Mouse (Mus musculus) left cerebral cortex, adult 18-20 months (tissue): ENCODE measurements around the gene Zbtb44. TPM values are rescaled to one million over a fixed set of nuclear protein-coding genes. Genes with fewer than 3 reads are reported as not detected.

Source experiments
- DNase-seq, 2 experiments: peaks; one replicate each; pipeline ENCODE4 v3.0.0; 2021 to 2022; ENCODE audit warnings: low spot score in 2 of 2, mixed read lengths in 1 of 2
- total RNA-seq, 2 experiments: library from RNA; stranded (reverse); gene quantifications; 2 replicates each; pipeline ENCODE4 v1.2.3; 2021

The Zbtb44 gene
- total RNA-seq, 2 experiments from 2014 or later: 41.3 to 43.5 TPM

GRCm38 (mm10) chr9:31058723-31059122 is 28.3 kb downstream of the Zbtb44 start:
- no peak for DNase-seq

- DNase-seq: no peak
Observed at GRCm38 (mm10) chr9:31070706-31071105, 40.3 kb downstream of the Zbtb44 start.

DNA sequence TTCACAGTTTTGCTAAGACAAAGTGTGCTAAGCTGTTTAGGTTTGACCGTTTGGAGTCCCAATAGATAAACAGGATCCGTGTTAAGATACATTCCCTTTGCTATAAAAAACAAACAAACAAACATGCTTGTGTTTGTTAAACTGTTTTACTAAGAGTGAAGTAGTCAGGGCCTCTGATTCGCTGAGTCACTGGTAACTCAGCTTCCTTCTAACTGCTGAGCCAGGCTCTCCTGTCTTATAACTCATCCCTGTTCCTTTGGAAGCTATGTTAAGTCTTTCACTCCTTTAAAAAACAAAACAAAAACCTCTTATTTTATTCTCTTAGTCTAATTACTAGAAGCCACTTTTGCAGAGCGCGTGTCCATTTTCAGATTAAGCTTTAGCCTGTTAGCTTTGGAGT is 41.8 kb downstream of the Zbtb44 start:
- DNase-seq: no peak

DNA sequence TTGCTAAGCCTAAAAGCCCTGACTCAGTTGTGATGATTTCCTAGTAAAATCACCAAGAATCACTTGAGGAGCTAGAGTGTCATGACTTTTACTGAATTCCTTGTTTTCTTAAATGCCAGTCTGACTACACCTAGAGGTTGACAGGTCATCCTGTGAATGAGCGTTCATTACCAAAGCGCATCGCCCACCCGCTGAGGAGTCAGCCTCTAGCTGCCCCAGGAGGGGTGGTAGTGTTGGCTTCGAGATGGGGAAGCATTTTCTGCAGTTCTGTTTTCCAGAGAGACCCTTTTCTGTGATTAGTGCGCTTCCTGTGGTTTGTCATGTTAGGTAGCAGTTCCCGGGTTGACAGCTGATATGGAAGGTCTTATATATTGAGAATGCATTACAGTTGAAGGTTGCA is 43.4 kb downstream of the Zbtb44 start:
- no peak for DNase-seq

- DNase-seq: no peak
Observed at GRCm38 (mm10) chr9:31074836-31075235, 44.4 kb downstream of the Zbtb44 start.

- no peak for DNase-seq
Observed at GRCm38 (mm10) chr9:31080726-31081125, 50.3 kb downstream of the Zbtb44 start.

- DNase-seq: peak; percentile 80 to 84
Observed at GRCm38 (mm10) chr9:31082054-31082666, 51.7 kb downstream of the Zbtb44 start.

- no peak for DNase-seq
Observed at GRCm38 (mm10) chr9:31082771-31083170, 52.3 kb downstream of the Zbtb44 start.

DNA sequence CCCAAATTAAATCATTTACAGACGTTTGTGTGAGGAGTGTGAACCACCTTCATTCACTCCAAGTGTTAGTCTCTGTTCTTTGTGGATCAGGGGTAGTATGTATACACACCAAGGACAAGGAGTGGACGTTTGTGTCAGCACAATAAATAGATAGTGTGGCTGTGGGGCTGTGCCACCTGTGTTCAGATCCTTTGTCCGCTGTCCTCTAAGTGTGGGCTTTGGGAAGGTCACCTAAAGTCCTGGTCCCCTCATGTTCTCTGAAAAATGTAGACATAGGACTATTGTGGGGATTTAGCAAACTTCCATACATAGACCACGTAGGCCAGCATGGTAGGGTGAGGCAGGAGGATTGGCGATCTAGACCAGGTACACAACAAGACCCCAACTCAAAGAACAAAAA is 55.1 kb downstream of the Zbtb44 start:
- DNase-seq: no peak

DNA sequence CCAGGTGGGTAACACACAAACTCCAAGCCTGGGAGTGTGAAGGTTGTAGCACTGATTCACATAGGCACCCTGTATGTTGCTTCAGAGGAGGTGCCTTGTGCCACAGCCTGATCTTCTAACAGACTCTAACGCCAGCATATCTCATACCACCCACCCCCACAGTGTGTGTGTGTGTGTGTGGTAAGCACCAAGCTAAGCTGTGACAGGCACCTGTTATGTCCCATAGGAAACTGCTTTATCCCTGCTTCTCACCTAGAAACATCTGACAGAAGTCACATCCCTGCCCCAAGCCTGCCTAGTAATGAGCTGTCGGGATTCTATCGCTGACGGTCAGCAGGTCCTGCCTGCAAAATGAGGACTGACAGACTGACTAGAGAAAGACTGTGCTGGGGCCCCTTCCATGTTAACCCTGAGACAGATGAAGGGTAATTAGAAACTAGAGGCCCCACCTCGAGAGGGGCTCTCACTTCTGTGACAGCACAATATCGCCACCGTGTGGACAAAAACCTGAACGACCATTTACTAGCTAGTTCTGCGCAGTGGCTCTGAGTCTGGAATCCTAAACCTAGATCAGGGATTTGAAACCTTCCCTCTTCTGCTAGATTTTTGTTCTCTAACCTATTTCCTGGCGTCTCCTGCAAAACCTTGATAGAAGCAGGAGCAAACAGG is 55.8 kb downstream of the Zbtb44 start:
- DNase-seq: peak; percentile 64 to 77

DNA sequence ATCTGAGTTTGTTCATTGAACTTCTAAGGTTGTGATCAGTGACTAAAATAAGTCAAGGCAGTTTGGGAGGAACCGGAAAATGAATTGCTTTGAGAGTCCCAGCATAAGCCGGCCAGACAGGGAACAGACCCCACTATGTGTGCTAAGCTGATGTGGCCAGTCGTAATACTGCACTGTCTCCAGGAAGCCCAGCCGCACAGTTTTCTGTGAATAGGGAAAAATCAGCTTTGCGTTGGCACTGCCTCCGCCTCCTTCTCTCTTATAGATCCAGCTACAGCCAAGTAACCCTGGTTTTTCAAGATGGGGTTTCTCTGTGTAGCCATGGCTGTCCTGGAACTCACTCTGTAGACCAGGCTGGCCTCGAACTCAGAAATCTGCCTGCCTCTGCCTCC is 56.3 kb downstream of the Zbtb44 start:
- no peak for DNase-seq

DNA sequence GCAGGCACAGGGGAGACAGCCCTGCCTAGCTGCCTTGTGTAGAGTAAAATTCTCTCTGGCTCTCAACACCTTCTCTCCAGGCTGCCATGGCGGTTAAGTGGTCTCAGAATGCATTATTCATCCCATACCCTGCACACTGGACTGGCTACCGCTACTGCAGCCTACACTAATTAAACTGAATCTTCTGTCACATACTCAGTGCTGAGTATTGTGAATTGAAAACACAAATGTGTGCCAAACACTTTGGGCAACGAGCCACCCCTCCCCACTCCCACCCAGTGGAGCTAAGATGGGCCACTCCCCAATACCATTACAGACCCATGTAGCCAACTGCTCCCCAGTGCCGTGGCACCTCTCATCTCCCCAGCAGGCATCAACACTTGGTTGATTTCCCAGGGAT is 57.0 kb downstream of the Zbtb44 start:
- no peak for DNase-seq

DNA sequence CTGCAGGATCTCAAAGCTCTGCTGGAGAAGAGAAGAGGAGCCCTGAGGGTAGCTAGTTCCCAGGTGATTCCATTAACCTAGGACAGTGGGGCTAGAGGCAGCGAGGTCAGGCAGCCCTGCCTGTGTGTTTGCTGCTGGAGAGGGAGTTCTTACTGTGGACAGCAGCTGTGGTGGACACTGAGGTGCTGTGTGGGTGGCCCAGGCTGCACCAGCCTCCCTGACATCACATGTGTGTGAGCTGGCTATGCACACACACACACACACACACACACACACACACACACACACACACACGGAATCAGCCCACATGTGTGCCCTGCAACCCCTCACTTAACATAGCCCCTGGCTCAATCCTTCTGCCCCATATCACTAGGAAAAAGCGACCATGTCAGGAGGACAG is 57.7 kb downstream of the Zbtb44 start:
- no peak for DNase-seq

- no peak for DNase-seq
Observed at GRCm38 (mm10) chr9:31088883-31089282, 58.4 kb downstream of the Zbtb44 start.

- no peak for DNase-seq
Observed at GRCm38 (mm10) chr9:31089541-31089940, 59.1 kb downstream of the Zbtb44 start.

- no peak for DNase-seq
Observed at GRCm38 (mm10) chr9:31090081-31091023, 59.9 kb downstream of the Zbtb44 start.

DNA sequence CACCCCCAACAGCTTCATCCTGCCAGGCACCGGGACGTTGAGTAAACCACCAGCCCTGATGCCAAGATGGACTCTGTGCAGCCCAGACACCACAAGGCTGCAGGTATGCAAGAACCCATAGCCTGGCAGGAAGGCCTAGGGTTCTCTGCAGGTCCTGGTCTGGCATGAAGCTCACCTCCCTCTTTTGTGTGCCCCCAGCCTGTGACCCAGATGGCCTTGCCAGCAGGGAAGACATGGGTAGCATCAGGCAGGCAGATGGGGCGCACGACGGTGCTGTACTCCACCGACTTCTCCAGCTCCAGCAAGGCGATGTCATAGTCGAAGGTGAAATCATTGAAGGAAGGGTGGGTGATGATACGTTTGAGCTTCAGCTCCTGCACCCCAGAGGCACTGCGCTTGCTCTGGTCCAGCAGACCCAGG is 60.7 kb downstream of the Zbtb44 start:
- DNase-seq: no peak

DNA sequence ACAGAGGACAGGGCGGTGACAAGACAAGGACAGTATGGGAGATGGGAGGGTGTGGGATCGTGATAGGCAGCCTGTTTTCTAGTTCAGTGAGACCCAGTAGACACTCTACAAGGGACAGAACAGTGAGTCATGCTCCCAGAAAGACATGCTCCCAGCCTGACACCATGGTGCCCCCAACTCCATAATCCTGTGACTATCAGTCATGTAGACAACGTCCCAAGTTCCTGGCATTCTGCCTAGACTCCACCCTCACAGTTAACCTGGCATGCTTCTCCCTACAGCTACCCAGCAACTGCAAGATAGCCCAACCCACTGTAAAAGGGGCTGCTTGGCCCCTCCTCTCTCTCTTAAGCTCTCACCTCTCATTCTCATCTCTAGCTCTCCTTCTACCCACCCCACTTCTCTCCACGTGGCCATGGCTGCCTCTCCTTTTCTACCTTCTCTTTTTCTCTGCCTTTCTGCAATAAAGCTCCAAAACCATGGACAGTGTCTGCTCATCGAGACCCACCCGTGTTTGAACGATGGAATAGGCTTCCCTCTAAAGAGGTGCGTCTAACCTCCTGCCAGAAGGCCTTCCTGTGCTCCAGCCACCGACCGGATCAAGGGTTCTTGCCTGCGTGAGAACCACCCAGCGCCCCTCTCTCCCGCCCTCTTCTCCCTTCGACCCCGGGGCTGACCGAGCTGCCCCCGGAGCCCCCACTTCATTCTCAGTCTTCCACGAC is 61.8 kb downstream of the Zbtb44 start:
- no peak for DNase-seq

GRCm38 (mm10) chr9:31092833-31093195 is 62.4 kb downstream of the Zbtb44 start:
- no peak for DNase-seq

GRCm38 (mm10) chr9:31097088-31098082 is 66.9 kb downstream of the Zbtb44 start:
- no peak for DNase-seq
